Mouse (Mus musculus) megakaryocyte, embryonic 14.5 days (primary cell): ENCODE data around the gene Nup133. TPM values are rescaled to one million over a fixed set of nuclear protein-coding genes. Genes with fewer than 3 reads are reported as not detected.
"Not testable (repeated sequence)": the region's sequence is repeated elsewhere in the genome, so short reads cannot be mapped to it uniquely, and the experiment has no call there.

Experiments used
- H3K27me3 ChIP-seq: replicated peaks from 2 replicates; pipeline ENCODE3; 2012; ENCODE audit warnings: inconsistent platforms
- H3K36me3 ChIP-seq: replicated peaks from 2 replicates; pipeline ENCODE3; 2012; ENCODE audit warnings: low read length, inconsistent platforms, mixed read lengths
- H3K4me1 ChIP-seq: 2 replicates; pipeline ENCODE4 v1.6.1; 2012; ENCODE audit warnings: inconsistent platforms
- H3K4me3 ChIP-seq: replicated peaks from 2 replicates; pipeline ENCODE3; 2012; ENCODE audit warnings: moderate library complexity, mild to moderate bottlenecking, inconsistent platforms
- H3K9me3 ChIP-seq: 2 replicates; pipeline ENCODE4 v1.6.1; 2012; ENCODE audit warnings: inconsistent platforms
- FLI1 ChIP-seq: IDR thresholded peaks from 2 replicates; pipeline ENCODE4 v1.6.1; 2012; ENCODE audit warnings: low read length, inconsistent platforms, mixed read lengths
- GATA1 ChIP-seq: IDR thresholded peaks from 3 replicates; pipeline ENCODE4 v1.6.1; 2012; ENCODE audit warnings: mixed read lengths, low read length, inconsistent platforms, borderline replicate concordance
- polyA plus RNA-seq: library from polyadenylated mRNA; stranded (reverse); fragments of >175 nt; gene quantifications from 2 replicates; pipeline ENCODE4 v1.2.3, GENCODE M21; 2012; ENCODE audit warnings: low replicate concordance; ENCODE audit not compliant: insufficient read depth

The Nup133 gene
- polyA plus RNA-seq, 1 experiment, result 2.9 TPM

DNA sequence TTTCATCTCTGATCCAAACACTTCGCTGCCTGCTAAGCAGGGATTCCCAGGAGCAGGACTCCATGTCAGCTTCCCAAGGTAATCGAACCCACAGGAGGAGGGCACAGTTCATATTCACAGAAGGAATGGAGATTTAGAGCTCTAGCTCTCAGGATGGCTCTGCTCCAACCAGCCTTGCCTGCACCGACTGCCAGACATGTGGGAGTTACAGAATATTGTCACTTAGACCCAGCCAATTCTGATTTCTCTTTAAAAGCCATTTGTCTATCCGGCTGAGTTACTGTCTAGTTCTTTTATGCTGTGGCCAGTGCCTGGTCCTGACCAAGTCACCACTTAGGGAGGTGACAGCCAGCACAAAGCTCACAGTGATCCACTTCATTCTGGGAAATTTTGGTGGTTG is 32.6 kb upstream of the Nup133 start:
- Histone ChIP-seq H3K4me3 (peak overlapping the region; percentile 62), H3K9me3 (no peaks in the 10 kb centered on the region), H3K36me3 (no peaks in the 10 kb centered on the region), H3K4me1 (peaks cover 67% of the 10 kb centered on the region), H3K27me3 (no peaks in the 10 kb centered on the region)
- no peak for TF ChIP-seq FLI1
- no peak for TF ChIP-seq GATA1

GRCm38 (mm10) chr8:123980239-123980638 is 31.2 kb upstream of the Nup133 start:
- Histone ChIP-seq H3K4me1 (peaks cover 63% of the 10 kb centered on the region), H3K36me3 (peaks cover 3% of the 10 kb centered on the region), H3K9me3 (peaks cover 6% of the 10 kb centered on the region), H3K4me3 (peak overlapping the region; percentile 52), H3K27me3 (no peaks in the 10 kb centered on the region)
- TF ChIP-seq GATA1, result no peak
- TF ChIP-seq FLI1, result no peak

DNA sequence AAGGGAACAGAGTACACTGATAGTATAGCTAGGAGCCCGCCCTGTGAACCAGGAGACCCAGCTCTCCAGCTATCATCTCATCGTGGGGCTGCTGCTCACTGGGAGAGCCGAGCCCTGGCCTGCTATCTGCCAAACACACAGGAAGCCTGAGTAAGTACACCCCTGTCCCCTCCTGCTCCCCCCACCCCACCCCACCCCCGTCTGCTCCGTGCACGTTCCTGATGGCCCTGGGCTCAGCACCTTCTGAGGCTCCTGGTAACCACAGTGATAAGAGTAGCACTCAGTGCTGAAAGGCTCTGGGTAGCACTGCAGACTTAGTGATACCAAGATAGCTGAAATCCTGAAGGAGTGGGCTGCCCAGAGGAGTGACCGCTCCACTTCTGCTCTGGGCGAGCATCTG is 29.9 kb upstream of the Nup133 start:
- Histone ChIP-seq H3K36me3 (peaks cover 11% of the 10 kb centered on the region), H3K27me3 (no peaks in the 10 kb centered on the region), H3K4me1 (peaks cover 59% of the 10 kb centered on the region), H3K9me3 (peaks cover 15% of the 10 kb centered on the region), H3K4me3 (peak overlapping the region; percentile 1)
- TF ChIP-seq GATA1 (no peak), FLI1 (no peak)

GRCm38 (mm10) chr8:123978166-123978838 is 29.2 kb upstream of the Nup133 start:
- TF ChIP-seq FLI1 (no peak), GATA1 (no peak)
- Histone ChIP-seq H3K27me3 (no peaks in the 10 kb centered on the region), H3K4me3 (peak overlapping the region; percentile 1), H3K9me3 (peaks cover 15% of the 10 kb centered on the region), H3K4me1 (peaks cover 57% of the 10 kb centered on the region), H3K36me3 (peaks cover 11% of the 10 kb centered on the region)

DNA sequence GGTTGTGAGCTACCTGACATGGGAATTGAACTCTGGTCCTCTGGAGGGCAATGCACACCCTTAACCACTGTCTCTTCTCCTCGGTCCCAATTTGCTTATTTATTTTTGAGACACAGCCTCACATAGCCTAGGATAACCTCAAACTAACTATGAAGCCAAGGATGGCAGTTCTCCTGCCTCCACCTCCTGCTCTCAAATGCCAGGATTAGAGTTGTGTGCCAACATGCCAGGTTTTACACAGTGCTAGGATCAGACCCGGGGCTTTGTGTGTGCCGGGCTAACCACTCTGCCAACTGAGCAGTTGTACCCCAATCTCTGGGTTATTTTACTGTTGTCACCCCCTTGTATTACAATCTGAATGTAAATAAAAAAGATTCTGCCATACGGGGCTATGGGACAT is 28.4 kb upstream of the Nup133 start:
- TF ChIP-seq FLI1 (no peak), GATA1 (no peak)
- no peak overlapping the region for H3K4me3 ChIP-seq

DNA sequence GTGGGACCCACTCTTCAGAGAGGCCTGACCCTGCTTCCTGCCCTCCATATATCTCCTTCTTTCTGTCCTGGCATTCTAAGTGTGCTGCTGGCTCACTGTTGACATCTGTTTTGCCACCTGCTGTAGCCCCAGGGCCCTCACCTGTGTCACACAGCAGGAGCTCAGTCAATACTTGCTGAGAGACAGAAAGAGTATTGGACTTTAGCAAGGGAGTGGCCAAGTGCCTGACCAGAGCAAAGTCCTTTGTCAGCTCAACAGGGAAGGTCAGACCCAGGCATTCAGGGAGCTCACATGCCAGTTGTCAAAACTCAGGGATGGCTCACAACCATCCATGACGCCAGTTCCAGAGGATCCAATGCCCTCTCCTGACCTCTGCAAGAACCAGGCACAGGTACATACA is 24.4 kb upstream of the Nup133 start:
- TF ChIP-seq GATA1, result no peak
- Histone ChIP-seq H3K9me3 (peaks cover 15% of the 10 kb centered on the region), H3K4me3 (no peak overlapping the region), H3K27me3 (no peaks in the 10 kb centered on the region), H3K4me1 (peaks cover 29% of the 10 kb centered on the region), H3K36me3 (peaks cover 35% of the 10 kb centered on the region)

More for the DNA sequence above, 28.4 kb upstream of the Nup133 start:
- Histone ChIP-seq H3K36me3 (peaks cover 11% of the 10 kb centered on the region), H3K27me3 (no peaks in the 10 kb centered on the region), H3K4me1 (peaks cover 60% of the 10 kb centered on the region), H3K9me3 (peaks cover 15% of the 10 kb centered on the region)

DNA sequence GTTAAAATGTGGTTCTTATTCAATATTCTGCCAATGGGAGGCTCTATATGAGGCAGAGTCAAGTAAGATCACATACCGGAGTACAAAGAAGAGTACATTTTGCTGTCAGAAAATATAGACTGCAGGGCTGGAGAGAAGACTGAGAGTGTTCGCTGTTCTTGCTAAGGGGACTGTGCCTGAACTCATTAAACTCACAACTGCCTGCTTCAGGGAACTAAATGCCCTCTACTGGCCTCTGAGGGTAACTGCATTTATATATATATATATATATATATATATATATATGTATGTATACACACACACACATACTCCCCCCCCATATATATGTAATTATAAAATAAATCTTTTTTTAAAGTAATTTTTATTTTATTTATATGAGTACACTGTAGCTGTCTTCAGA is 17.8 kb upstream of the Nup133 start:
- Histone ChIP-seq H3K9me3 (no peaks in the 10 kb centered on the region), H3K4me3 (no peak overlapping the region), H3K4me1 (peaks cover 10% of the 10 kb centered on the region; the same call in 1 of the 2 replicates), H3K36me3 (peaks cover 69% of the 10 kb centered on the region), H3K27me3 (no peaks in the 10 kb centered on the region)
- TF ChIP-seq GATA1 (no peak), FLI1 (no peak)

DNA sequence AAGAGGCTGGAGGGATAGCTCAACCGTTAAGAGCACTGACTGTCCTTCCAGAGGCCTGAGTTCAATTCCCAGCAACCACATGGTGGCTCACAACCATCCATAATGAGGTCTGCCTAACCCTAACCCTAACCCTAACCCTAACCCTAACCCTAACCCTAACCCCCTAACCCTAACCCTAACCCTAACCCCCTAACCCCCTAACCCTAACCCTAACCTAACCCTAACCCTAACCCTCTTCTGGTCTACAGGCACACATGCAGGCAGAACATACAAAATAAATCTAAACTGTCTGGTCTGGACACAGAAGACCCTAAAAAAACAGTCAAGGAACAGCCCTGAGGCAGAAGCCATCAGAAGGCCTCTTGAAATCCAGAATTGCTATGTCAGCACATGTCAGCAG is 12.3 kb upstream of the Nup133 start:
- no peaks in the 10 kb centered on the region for H3K9me3 ChIP-seq
- no peak overlapping the region for H3K4me3 ChIP-seq
- H3K36me3 ChIP-seq, result peaks cover 86% of the 10 kb centered on the region
- TF ChIP-seq GATA1, result no peak
- no peak for TF ChIP-seq FLI1
- H3K27me3 ChIP-seq, result no peaks in the 10 kb centered on the region
- H3K4me1 ChIP-seq, result peaks cover 10% of the 10 kb centered on the region

- Histone ChIP-seq H3K4me1 (peaks cover 10% of the 10 kb centered on the region), H3K36me3 (peaks cover 85% of the 10 kb centered on the region)
- not testable (repeated sequence) for H3K9me3 ChIP-seq, H3K4me3 ChIP-seq, H3K27me3 ChIP-seq
These were observed 11.5 kb upstream of the Nup133 start for GRCm38 (mm10) chr8:123960556-123960955.

DNA sequence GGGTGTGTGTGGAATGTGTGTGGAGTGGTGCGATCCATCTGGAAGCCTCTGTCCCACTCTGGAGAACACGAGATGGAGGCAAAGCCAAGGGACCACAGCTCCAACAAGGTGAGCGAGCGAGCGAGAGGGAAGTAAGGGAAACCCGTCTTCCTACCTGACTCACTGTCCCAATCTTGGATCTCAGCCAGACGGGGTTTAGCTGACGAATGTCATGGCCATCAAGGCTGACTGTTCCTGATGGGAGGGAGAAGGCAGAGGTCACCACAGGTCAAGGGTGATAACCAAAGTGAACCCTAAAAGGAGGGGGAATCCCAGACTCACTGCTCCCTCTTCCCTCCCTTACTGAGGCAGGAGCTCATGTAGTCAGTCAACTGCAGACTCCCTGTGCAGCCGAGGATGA is 11.0 kb upstream of the Nup133 start:
- H3K4me1 ChIP-seq, result peaks cover 13% of the 10 kb centered on the region
- TF ChIP-seq GATA1, result no peak
- TF ChIP-seq FLI1, result no peak
- no peak overlapping the region for H3K4me3 ChIP-seq
- H3K9me3 ChIP-seq, result no peaks in the 10 kb centered on the region
- H3K36me3 ChIP-seq, result peaks cover 86% of the 10 kb centered on the region
- H3K27me3 ChIP-seq, result no peaks in the 10 kb centered on the region

GRCm38 (mm10) chr8:123959473-123959872 is 10.4 kb upstream of the Nup133 start:
- H3K4me3 ChIP-seq, result no peak overlapping the region
- no peaks in the 10 kb centered on the region for H3K27me3 ChIP-seq
- H3K36me3 ChIP-seq, result peaks cover 86% of the 10 kb centered on the region
- H3K9me3 ChIP-seq, result no peaks in the 10 kb centered on the region
- no peak for TF ChIP-seq FLI1
- H3K4me1 ChIP-seq, result peaks cover 14% of the 10 kb centered on the region
